Mouse (Mus musculus): ENCODE measurements at regions not wholly inside any gene's neighbourhood (a gene's known extent, or its start where the extent isn't known, plus 50 kb on each side); places are given as distances from the start of the nearest gene placed in this dataset.

GRCm38 (mm10) chr13:113536306-113536705 lies 82.1 kb downstream of the Snx18 start:
- DNase-seq = no peak

GRCm38 (mm10) chr13:113534664-113535455 lies 83.5 kb downstream of the Snx18 start:
- no peak for DNase-seq

GRCm38 (mm10) chr13:113533884-113534445 lies 84.4 kb downstream of the Snx18 start:
- DNase-seq = no peak

- no peak for DNase-seq
Measured at GRCm38 (mm10) chr13:113526997-113527396, 91.4 kb downstream of the Snx18 start.

DNA sequence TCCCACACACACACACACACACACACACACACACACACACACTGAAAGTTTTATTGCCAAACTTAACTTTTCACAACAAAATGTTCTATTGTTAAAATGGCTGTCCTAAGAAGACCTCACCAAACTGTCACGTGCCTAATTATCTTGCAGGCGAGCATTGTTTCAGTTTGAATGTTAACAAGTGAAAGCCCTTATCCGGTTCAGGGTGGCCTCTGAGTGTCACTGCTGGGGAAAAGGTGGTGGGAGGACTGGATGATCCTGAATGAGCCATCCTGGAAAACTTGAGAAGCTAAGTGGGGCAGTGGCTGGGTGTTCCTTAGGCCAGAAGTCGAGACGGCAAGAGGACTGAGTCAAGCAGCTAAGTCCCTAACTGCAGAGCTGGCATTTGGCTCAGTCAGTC lies 94.9 kb downstream of the Snx18 start:
- no peak for DNase-seq

DNA sequence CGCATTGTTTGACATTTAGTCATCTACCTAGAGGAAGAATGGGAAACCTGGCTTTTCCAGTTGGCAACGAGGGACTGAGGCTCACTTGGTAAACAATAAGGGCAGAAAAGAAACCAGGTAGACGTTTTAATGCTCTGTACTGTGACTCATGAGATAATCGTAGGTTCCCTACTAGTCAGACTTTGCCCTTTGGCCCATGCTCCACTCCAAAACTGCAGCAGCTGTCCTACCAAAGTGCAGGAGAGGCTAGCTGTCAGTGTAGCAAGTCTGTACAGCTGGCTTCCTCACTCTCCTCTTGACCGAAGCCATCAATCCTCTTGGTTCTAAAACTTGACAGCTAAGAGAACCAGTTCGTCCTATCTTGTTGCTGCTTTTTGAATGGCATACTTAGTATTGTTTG lies 100.2 kb downstream of the Snx18 start:
- DNase-seq = no peak

DNA sequence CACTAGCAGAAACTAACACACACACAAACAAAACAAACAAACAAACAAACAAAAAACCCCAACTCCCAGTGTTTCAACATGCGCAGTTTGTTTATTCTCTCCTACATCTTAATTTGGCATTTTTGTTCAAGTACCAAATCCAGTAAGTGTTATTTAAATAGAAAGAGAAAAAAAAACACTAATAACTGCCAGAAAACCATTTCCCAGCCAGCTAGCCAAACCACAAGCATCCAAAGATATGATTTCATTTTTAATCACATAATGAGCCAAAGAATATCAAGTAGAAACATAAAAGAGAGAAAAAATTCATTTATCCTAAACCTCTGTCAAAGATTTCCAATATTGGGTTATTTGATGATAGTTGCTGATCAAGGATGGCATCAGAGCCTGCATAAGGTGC lies 102.3 kb downstream of the Snx18 start:
- no peak for DNase-seq

DNA sequence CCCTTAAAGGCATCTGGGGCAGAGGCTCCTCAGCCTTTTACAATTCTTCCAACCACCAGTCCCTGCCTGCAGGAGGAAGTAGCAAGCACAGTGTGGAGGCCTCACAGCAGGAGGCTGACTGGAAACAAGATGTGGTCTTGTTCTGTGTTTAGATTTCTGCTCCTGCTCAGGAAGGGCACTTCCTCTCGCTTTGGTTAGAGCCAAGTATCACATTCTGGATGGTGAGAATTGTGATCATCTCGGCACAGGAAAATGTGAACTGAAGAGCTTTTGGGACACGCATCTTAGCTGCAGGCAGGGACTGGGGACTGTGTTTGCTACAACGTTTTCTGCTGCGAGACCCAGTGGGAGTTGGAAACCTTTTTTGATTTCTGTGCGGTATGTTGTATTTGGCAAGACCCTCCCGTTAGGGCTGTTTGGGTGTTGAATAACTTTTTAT lies 103.2 kb downstream of the Snx18 start:
- DNase-seq = no peak

- DNase-seq = peak; percentile 69
Measured at GRCm38 (mm10) chr13:113509403-113510185, 108.8 kb downstream of the Snx18 start.

DNA sequence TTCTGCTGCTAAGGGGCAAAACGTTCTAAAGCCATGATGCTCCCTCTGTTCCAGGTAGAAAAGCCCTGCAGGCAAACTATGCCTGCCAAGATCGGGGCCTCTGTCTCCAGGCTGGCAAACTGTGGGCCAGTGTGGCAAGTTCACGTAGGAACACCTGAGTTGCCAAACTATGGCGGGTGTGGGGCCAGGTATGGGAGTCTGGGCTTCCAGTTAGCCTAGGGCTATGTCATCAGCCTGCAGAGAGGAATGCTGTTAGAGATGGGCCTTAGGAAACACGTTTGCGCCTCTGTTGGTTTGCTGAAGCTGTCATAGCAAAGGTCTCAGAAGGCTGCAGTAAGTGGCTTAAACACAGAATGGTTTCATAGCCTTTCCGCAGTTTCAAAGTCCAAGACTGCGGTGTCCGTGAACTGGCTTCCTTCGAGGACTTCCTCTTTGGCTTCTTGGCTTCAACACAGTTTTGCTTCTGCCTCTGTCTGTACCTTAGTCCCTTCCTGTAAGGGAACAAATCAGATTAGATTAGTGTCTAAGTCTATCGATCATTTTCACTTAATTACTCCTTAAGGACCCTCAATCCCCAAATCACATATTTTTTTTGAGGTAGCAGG lies 110.1 kb downstream of the Snx18 start:
- DNase-seq = no peak

- no peak for DNase-seq
Measured at GRCm38 (mm10) chr13:113502528-113502927, 115.8 kb downstream of the Snx18 start.

- no peak for DNase-seq
Measured at GRCm38 (mm10) chr13:113502059-113502458, 116.3 kb downstream of the Snx18 start.

GRCm38 (mm10) chr13:113500373-113500990 lies 117.9 kb downstream of the Snx18 start:
- DNase-seq = no peak

DNA sequence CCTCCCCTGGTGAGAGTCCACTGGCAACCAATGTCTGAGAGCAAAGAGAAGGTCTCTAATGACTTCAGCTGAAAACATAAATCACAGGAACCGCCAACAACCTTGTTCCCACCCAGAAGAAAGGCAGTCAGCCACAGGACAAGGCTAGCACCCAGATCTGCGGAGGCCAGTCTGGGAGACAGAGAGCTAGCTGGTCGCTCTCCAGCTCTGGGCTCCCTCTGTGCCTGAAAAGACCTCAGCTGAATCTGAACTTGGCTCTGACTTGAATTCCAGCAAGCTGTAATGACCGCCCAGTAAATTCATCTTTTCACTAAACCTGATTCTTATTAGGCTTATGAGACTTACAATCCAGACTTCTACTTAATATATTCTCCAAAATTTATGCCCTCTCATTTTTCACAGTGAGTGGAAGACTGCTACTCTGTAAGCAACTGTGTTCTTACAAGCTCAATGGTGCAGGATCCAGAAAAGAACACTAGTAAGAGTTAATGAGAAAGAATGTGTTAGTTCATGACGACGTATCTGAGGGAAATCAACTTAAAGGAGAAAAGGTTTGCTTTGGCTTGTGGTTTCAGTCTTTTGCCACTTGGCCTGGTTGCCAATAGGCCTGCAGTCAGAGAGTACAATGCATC lies 119.2 kb downstream of the Snx18 start:
- DNase-seq = no peak

- DNase-seq = no peak
Measured at GRCm38 (mm10) chr13:113495595-113496285, 122.6 kb downstream of the Snx18 start.

- no peak for DNase-seq
Measured at GRCm38 (mm10) chr13:113495136-113495535, 123.2 kb downstream of the Snx18 start.

GRCm38 (mm10) chr13:113494688-113495087 lies 123.7 kb downstream of the Snx18 start:
- no peak for DNase-seq

DNA sequence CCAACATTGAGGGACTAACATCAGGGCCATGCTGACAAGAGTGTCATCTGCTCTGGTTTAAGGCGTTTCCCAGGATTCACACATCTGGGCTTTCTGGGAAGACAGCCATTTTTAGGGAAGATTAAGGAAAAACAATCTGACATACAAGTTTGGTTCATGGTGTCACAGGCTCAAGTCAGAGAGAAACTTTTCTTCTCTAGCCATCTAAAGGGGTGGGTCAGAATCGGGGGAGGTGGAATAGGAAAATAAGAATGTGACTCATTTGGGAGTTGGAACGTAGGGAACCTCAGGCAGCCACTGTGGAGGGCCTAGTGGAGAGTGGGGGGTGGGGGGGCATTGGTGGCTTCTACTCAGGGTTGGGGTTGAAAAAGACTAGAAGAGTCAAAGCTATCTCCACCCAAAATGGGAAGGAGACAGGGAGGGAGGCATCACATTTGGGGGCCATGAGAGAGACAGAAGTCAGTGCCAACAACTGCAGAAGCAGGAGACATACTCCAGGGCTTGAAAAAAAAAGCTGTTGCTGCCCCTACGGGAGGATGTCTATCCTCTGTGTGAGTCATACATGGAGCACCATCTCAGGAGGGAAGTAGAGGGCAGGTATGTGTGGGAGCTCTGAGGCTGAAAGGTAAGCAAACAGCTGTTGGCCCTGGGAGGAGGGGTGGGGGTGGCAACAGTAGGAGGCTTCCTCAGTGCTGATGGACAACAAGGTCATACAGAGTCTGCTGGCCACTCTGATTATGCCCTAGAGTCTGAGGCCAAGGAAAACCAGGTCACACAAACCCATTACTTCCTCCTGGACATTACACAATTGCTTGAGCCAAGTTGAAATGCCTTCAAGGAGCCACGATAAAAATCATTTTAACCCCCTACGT lies 128.2 kb downstream of the Snx18 start:
- no peak for DNase-seq

DNA sequence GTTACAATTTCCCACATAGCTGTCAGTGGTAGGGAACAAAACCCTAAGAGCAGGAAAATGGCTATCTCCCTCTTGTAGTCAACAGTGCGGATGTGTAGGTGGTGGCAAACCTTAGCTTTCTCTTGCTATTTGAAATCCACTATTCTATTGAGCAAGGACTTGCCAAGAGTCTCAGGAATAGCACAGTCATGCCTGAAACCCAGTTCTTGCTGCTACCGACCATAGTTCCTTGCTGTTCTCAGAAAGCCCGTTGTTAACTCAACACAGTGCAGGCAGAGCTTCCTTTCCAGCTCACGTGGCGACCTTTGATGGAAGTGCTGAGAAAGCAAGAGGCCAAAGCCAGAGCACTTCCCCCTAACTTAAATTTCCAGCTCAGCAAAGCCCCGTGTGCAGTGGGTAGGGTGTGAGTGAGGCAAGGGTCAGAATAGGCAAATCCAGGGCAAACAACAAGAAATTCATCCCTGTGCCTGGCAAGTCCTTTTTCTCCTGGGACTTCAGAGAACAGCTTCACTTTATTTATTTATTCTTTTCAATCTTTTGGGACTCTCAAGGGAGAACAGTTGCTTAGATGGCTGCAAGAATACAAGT lies 131.9 kb downstream of the Snx18 start:
- no peak for DNase-seq

DNA sequence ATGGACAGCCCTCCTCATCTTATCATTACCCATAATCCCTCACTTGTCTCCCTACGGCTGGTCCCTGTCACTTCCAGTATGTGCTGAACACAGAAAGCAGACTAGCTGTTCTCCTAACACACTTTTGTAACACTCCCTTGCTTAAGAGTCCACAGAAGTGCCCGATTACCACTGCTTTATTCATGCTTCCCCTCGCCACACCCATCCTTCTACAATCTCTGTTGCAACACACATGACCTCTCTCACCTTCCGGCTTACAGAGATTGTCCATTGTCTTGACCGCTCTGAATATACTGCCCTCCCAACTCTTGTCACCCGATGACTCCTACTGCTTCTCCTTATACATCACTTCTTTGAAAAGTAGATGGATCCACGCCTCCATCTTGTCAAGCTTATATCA lies 132.9 kb downstream of the Snx18 start:
- DNase-seq = no peak
